Mouse (Mus musculus): ENCODE measurements around the gene Epha6.

DNA sequence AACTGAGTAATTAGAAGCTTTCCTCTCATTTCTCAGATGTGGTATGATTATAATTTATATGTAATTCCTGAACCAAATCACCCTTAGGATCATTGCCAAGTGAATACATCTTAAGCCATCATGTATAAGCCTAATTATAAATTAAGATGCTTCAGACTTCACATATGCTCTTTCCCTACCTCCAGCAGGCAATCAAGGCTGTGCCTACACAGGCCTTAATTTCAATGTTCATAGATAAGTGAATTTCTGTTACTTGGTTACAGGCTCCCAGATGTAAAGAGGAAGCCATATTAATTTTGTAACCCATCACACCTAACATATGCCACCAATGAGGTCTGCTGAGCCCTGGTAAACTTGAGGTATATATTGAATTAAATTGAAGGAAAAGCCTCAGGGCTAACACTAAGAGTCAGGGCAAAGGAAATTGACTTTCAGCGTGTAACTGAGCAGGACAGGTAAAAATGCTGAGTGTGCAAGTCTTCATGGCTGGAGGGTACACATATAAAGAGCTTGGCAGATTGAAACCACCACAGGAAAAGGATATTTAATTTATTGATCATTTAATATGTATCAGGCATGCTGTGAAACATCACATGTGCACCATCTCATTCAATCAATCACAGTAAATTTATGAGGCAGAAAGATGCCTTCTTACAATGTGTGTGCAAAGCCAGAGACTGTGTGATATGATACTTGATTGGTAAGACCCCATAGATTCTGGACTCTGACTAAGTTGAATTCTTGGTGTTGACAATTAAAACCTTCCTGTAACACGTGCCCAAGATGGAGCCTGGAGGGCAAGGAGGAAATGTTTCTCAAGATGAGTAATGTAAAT, 365.8 kb downstream of the Epha6 start:
- TF ChIP-seq POLR2A (IDR thresholded peaks at IDR 0.05; ENCODE audit: borderline replicate concordance, extremely low read depth, low read depth, low read length), result no peak
- TF ChIP-seq CTCF (IDR thresholded peaks at IDR 0.05; ENCODE audit: insufficient read depth, low read length), result no peak

Measured in lung, adult 2 months (tissue).